ENCODE assay signal across 8 mouse cellular contexts in genomic region chr6:145076286-145076685, GRCm38 (mm10). TPM values are rescaled to one million over a fixed set of nuclear protein-coding genes. Genes with fewer than 3 reads are reported as not detected.
DNase-seq lines count a peak whose midpoint lies in the region; ATAC-seq lines count a peak whose summit lies in the region.

No protein-coding gene starts in this region.

- peaks cover 52% of the 10 kb centered on the region for H3K27me3 ChIP-seq in megakaryocyte, embryonic 14.5 days (replicated peaks)
- H3K27me3 ChIP-seq in liver, embryonic 15.5 days: peaks cover 47% of the 10 kb centered on the region

- H3K27ac ChIP-seq in liver, embryonic 15.5 days (replicated peaks): no peak overlapping the region

- peak overlapping the region; percentile 92 for H3K4me3 ChIP-seq in megakaryocyte, embryonic 14.5 days (replicated peaks)
- H3K4me3 ChIP-seq in liver, embryonic 15.5 days (replicated peaks): no peak overlapping the region

- peaks cover 16% of the 10 kb centered on the region for H3K4me1 ChIP-seq in megakaryocyte, embryonic 14.5 days
- peaks cover 5% of the 10 kb centered on the region; the same call in 1 of the 2 replicates for H3K4me1 ChIP-seq in liver, embryonic 15.5 days (replicated peaks)

- WGBS in liver, embryonic 15.5 days (ENCODE audit: insufficient replicate concordance): 18% methylated on average over 9 of the region's 9 CpGs

- H3K9ac ChIP-seq in liver, embryonic 15.5 days: no peak overlapping the region

- H3K4me2 ChIP-seq in liver, embryonic 15.5 days: 0 out of 2 replicates have a peak overlapping the region, but pooled peaks have one; percentile 48

- no peaks in the 10 kb centered on the region for H3K36me3 ChIP-seq in megakaryocyte, embryonic 14.5 days (replicated peaks; ENCODE audit: low read length)
- no peaks in the 10 kb centered on the region for H3K36me3 ChIP-seq in liver, embryonic 15.5 days (replicated peaks)

- ATAC-seq in megakaryocyte, adult 5-6 weeks (ENCODE audit: poor library complexity, severe bottlenecking): no peak
- ATAC-seq in liver, embryonic 15.5 days (ENCODE audit: insufficient read depth): no peak

- H3K9me3 ChIP-seq in megakaryocyte, embryonic 14.5 days: no peaks in the 10 kb centered on the region
- no peaks in the 10 kb centered on the region for H3K9me3 ChIP-seq in liver, embryonic 15.5 days (replicated peaks)

- DNase-seq in cerebellum, postnatal 25 days: peak; percentile 22 to 42
- no peak for DNase-seq in cerebellum, adult 8-10 months
- DNase-seq in Muller cell, postnatal 12 days (ENCODE audit: inconsistent ontology term): no peak
- no peak for DNase-seq in layer of hippocampus, postnatal 14 days (ENCODE audit: low spot score in 2 of 2)
- DNase-seq in kidney, adult 18-20 months: no peak

RNA-seq across cellular contexts. Expression of gene Bcat1, which starts 0.3 kb away (rescaled TPM):
- polyA plus RNA-seq in megakaryocyte, embryonic 14.5 days (2012; ENCODE audit: insufficient read depth, low replicate concordance): 0.81 TPM in 1 of 2 replicates, not detected in the other
- 0.25 TPM in 1 of 2 replicates, not detected in the other for total RNA-seq in megakaryocyte, adult 5-6 weeks (2015)
- total RNA-seq in megakaryocyte, adult 5-6 weeks (2017): 0.24 TPM in 1 of 2 replicates, not detected in the other
- polyA plus RNA-seq in liver, embryonic 15.5 days (2015; fragmentation: Nextera tagmentation; extraction: Ambion mirVana): 0.94 and 1.3 TPM in 2 replicates
- total RNA-seq in layer of hippocampus, postnatal 14 days (2021): 10 to 100 TPM; 88.1 to 88.7 TPM

RNA-seq across cellular contexts. Expression of gene Lrmp, which starts 39.2 kb away (rescaled TPM):
- polyA plus RNA-seq in megakaryocyte, embryonic 14.5 days (2012; ENCODE audit: insufficient read depth, low replicate concordance): 69.2 and 175 TPM in 2 replicates
- 41.7 and 44.5 TPM in 2 replicates for total RNA-seq in megakaryocyte, adult 5-6 weeks (2015)
- total RNA-seq in megakaryocyte, adult 5-6 weeks (2017): 87.5 and 92.7 TPM in 2 replicates
- polyA plus RNA-seq in liver, embryonic 15.5 days (2015; fragmentation: Nextera tagmentation; extraction: Ambion mirVana): 14.5 and 15.1 TPM in 2 replicates
- 1 to 10 TPM; 3.3 to 3.5 TPM for total RNA-seq in layer of hippocampus, postnatal 14 days (2021)

Comparison
In these comparisons a context has a peak if more than half of its experiments do, and no peak if none do; other contexts are left out.
1. DNase-seq: peak in cerebellum, postnatal 25 days (2 of 2); none in cerebellum, adult 8-10 months (single experiment), Muller cell, postnatal 12 days (single experiment), layer of hippocampus, postnatal 14 days (0 of 2) and kidney, adult 18-20 months (single experiment).
2. RNA of gene Bcat1, which starts 0.3 kb away (total RNA-seq): 88.1 to 88.7 TPM in layer of hippocampus, postnatal 14 days; 0.24 to 0.25 TPM in megakaryocyte, adult 5-6 weeks; every median in the first group is over 10 times any median in the second.
3. RNA of gene Lrmp, which starts 39.2 kb away (total RNA-seq): 41.7 to 92.7 TPM in megakaryocyte, adult 5-6 weeks; 3.3 to 3.5 TPM in layer of hippocampus, postnatal 14 days; every median in the first group is over 4 times any median in the second.